Mouse (Mus musculus) kidney, embryonic 16.5 days (tissue): ENCODE measurements at regions not wholly inside any gene's neighbourhood (a gene's known extent, or its start where the extent isn't known, plus 50 kb on each side); places are given as distances from the start of the nearest gene placed in this dataset.

Experiments
- ATAC-seq: fragments of 200-750 bp; cut with Nextera tagmentation; 2 replicates; pipeline ENCODE4 v1.8.0; 2017; ENCODE audit warnings: moderate TSS enrichment; ENCODE audit not compliant: low FRiP score, low TSS enrichment
- H3K27ac ChIP-seq: fragments of 300-500 bp; sonication (generic); 2 replicates; pipeline ENCODE4 v1.5.1; 2014; ENCODE audit warnings: low read length
- H3K27me3 ChIP-seq: fragments of 300-500 bp; sonication (generic); 2 replicates; pipeline ENCODE4 v1.6.1; 2014; ENCODE audit warnings: low read length, control low read depth, mixed read lengths; ENCODE audit not compliant: insufficient read depth
- H3K36me3 ChIP-seq: fragments of 300-500 bp; sonication (generic); 2 replicates; pipeline ENCODE4 v1.6.1; 2014; ENCODE audit warnings: low read length, control low read depth, mixed read lengths; ENCODE audit not compliant: insufficient read depth
- H3K4me1 ChIP-seq: fragments of 300-500 bp; sonication (generic); 2 replicates; pipeline ENCODE4 v1.6.1; 2014; ENCODE audit warnings: low read length, control low read depth, mixed read lengths; ENCODE audit not compliant: insufficient read depth
- H3K4me2 ChIP-seq: fragments of 300-500 bp; sonication (generic); replicated peaks from 2 replicates; pipeline ENCODE4 v1.6.1; 2014; ENCODE audit warnings: low read depth, low read length
- H3K4me3 ChIP-seq: fragments of 300-500 bp; sonication (generic); 2 replicates; pipeline ENCODE4 v1.5.1; 2014; ENCODE audit warnings: mild to moderate bottlenecking, low read length
- H3K9ac ChIP-seq: fragments of 300-500 bp; sonication (generic); replicated peaks from 2 replicates; pipeline ENCODE4 v1.6.1; 2014; ENCODE audit warnings: low read length
- H3K9me3 ChIP-seq: fragments of 300-500 bp; sonication (generic); 2 replicates; pipeline ENCODE4 v1.6.1; 2016; ENCODE audit warnings: low read length, control low read depth
- WGBS: fragments of 180-500 bp; shearing (Covaris S2); extraction: QIAGEN DNeasy Blood & Tissue Kit; methylation state at CpG from one replicate; pipeline ENCODE4 v1.1.7; 2014; 5-methylcytosine and 5-hydroxymethylcytosine counted together

- Histone ChIP-seq H3K4me2 (no peak overlapping the region), H3K9ac (no peak overlapping the region), H3K27me3 (no peaks in the 10 kb centered on the region), H3K27ac (no peak overlapping the region), H3K4me1 (no peaks in the 10 kb centered on the region), H3K9me3 (no peaks in the 10 kb centered on the region), H3K4me3 (no peak overlapping the region), H3K36me3 (no peaks in the 10 kb centered on the region)
- WGBS = 75% methylated on average over 3 of the region's 3 CpGs
- no peak for ATAC-seq
Measured at GRCm38 (mm10) chr16:55745094-55745493, 93.6 kb downstream of the Nfkbiz start.

- Histone ChIP-seq H3K4me3 (no peak overlapping the region), H3K36me3 (no peaks in the 10 kb centered on the region), H3K9ac (no peak overlapping the region), H3K27me3 (no peaks in the 10 kb centered on the region), H3K9me3 (no peaks in the 10 kb centered on the region), H3K4me2 (no peak overlapping the region), H3K27ac (no peak overlapping the region), H3K4me1 (no peaks in the 10 kb centered on the region)
- 83% methylated on average over 2 of the region's 2 CpGs for WGBS
- no peak for ATAC-seq
Measured at GRCm38 (mm10) chr16:55741099-55741863, 97.4 kb downstream of the Nfkbiz start.

GRCm38 (mm10) chr16:55738741-55739140 is 100.0 kb downstream of the Nfkbiz start:
- no peaks in the 10 kb centered on the region for H3K4me1 ChIP-seq
- no peaks in the 10 kb centered on the region for H3K36me3 ChIP-seq
- no peaks in the 10 kb centered on the region for H3K9me3 ChIP-seq
- ATAC-seq = peak; percentile 69
- no peak overlapping the region for H3K9ac ChIP-seq
- H3K4me2 ChIP-seq = no peak overlapping the region
- 77% methylated on average over 4 of the region's 4 CpGs for WGBS
- no peaks in the 10 kb centered on the region for H3K27me3 ChIP-seq
- no peak overlapping the region for H3K27ac ChIP-seq
- H3K4me3 ChIP-seq = no peak overlapping the region

GRCm38 (mm10) chr16:55735476-55735968 is 103.2 kb downstream of the Nfkbiz start:
- Histone ChIP-seq H3K4me3 (no peak overlapping the region), H3K9ac (no peak overlapping the region), H3K9me3 (no peaks in the 10 kb centered on the region), H3K4me1 (no peaks in the 10 kb centered on the region), H3K27me3 (no peaks in the 10 kb centered on the region), H3K27ac (no peak overlapping the region), H3K36me3 (no peaks in the 10 kb centered on the region), H3K4me2 (no peak overlapping the region)
- ATAC-seq = no peak
- WGBS = 86% methylated on average over 7 of the region's 7 CpGs

- Histone ChIP-seq H3K27me3 (no peaks in the 10 kb centered on the region), H3K9ac (no peak overlapping the region), H3K9me3 (no peaks in the 10 kb centered on the region), H3K4me1 (no peaks in the 10 kb centered on the region), H3K4me2 (no peak overlapping the region), H3K27ac (no peak overlapping the region), H3K36me3 (no peaks in the 10 kb centered on the region), H3K4me3 (no peak overlapping the region)
- WGBS = 71% methylated on average over 11 of the region's 11 CpGs
- ATAC-seq = no peak
Measured at GRCm38 (mm10) chr16:55734301-55734700, 104.4 kb downstream of the Nfkbiz start.

GRCm38 (mm10) chr16:55733751-55734150 is 104.9 kb downstream of the Nfkbiz start:
- no peaks in the 10 kb centered on the region for H3K4me1 ChIP-seq
- 69% methylated on average over 4 of the region's 4 CpGs for WGBS
- no peak for ATAC-seq

GRCm38 (mm10) chr16:55731003-55731402 is 107.7 kb downstream of the Nfkbiz start:
- Histone ChIP-seq H3K9me3 (no peaks in the 10 kb centered on the region), H3K27ac (no peak overlapping the region), H3K36me3 (no peaks in the 10 kb centered on the region), H3K4me1 (no peaks in the 10 kb centered on the region), H3K9ac (no peak overlapping the region), H3K4me3 (no peak overlapping the region), H3K27me3 (no peaks in the 10 kb centered on the region), H3K4me2 (no peak overlapping the region)
- WGBS = 42% methylated on average over 8 of the region's 8 CpGs
- no peak for ATAC-seq

More at GRCm38 (mm10) chr16:55733751-55734150, 104.9 kb downstream of the Nfkbiz start:
- Histone ChIP-seq H3K4me3 (no peak overlapping the region), H3K27ac (no peak overlapping the region), H3K4me2 (no peak overlapping the region), H3K9ac (no peak overlapping the region), H3K9me3 (no peaks in the 10 kb centered on the region), H3K27me3 (no peaks in the 10 kb centered on the region), H3K36me3 (no peaks in the 10 kb centered on the region)

- Histone ChIP-seq H3K27me3 (no peaks in the 10 kb centered on the region), H3K4me1 (no peaks in the 10 kb centered on the region), H3K4me3 (no peak overlapping the region), H3K27ac (no peak overlapping the region), H3K36me3 (no peaks in the 10 kb centered on the region), H3K9ac (no peak overlapping the region), H3K9me3 (no peaks in the 10 kb centered on the region), H3K4me2 (no peak overlapping the region)
- ATAC-seq = no peak
- 29% methylated on average over 3 of the region's 3 CpGs for WGBS
Measured at GRCm38 (mm10) chr16:55726538-55726937, 112.2 kb downstream of the Nfkbiz start.

GRCm38 (mm10) chr16:55720430-55720829 is 118.3 kb downstream of the Nfkbiz start:
- Histone ChIP-seq H3K9ac (no peak overlapping the region), H3K4me3 (no peak overlapping the region), H3K27ac (no peak overlapping the region), H3K36me3 (no peaks in the 10 kb centered on the region), H3K4me2 (no peak overlapping the region), H3K4me1 (no peaks in the 10 kb centered on the region), H3K27me3 (no peaks in the 10 kb centered on the region), H3K9me3 (no peaks in the 10 kb centered on the region)
- ATAC-seq = no peak
- 76% methylated on average over 3 of the region's 3 CpGs for WGBS

- Histone ChIP-seq H3K4me2 (no peak overlapping the region), H3K9ac (no peak overlapping the region), H3K36me3 (no peaks in the 10 kb centered on the region), H3K4me3 (no peak overlapping the region), H3K27ac (no peak overlapping the region), H3K9me3 (no peaks in the 10 kb centered on the region), H3K4me1 (no peaks in the 10 kb centered on the region), H3K27me3 (no peaks in the 10 kb centered on the region)
- 31% methylated on average over 3 of the region's 3 CpGs for WGBS
- no peak for ATAC-seq
Measured at GRCm38 (mm10) chr16:55710017-55710416, 128.7 kb downstream of the Nfkbiz start.
